Mouse (Mus musculus): ENCODE results near the gene Krt73. TPM values are rescaled to one million over a fixed set of nuclear protein-coding genes. Genes with fewer than 3 reads are reported as not detected.

Krt73 gene
- total RNA-seq (2017), result not detected in 2 replicates

GRCm38 (mm10) chr15:101802296-101802835 is at the start of gene Krt73:
TSS of gene Krt73 (minus strand) at chr15:101802346.
- no peak for ATAC-seq (replicated peaks; ENCODE audit: low read depth, poor library complexity, severe bottlenecking)

GRCm38 (mm10) chr15:101850694-101851093 is 48.5 kb upstream of the Krt73 start, which contains the start of gene Krt1:
TSS of gene Krt1 (minus strand) at chr15:101850794.
- ATAC-seq (replicated peaks; ENCODE audit: low read depth, poor library complexity, severe bottlenecking), result no peak

GRCm38 (mm10) chr15:101845971-101846403 is 43.8 kb upstream of the Krt73 start:
- ATAC-seq (replicated peaks; ENCODE audit: low read depth, poor library complexity, severe bottlenecking), result peak; percentile 92

GRCm38 (mm10) chr15:101843192-101843591 is 41.0 kb upstream of the Krt73 start:
- no peak for ATAC-seq (replicated peaks; ENCODE audit: low read depth, poor library complexity, severe bottlenecking)

GRCm38 (mm10) chr15:101834784-101835328 is 32.7 kb upstream of the Krt73 start:
- ATAC-seq (replicated peaks; ENCODE audit: low read depth, poor library complexity, severe bottlenecking), result no peak

GRCm38 (mm10) chr15:101833131-101833530 is 31.0 kb upstream of the Krt73 start:
- ATAC-seq (replicated peaks; ENCODE audit: low read depth, poor library complexity, severe bottlenecking), result no peak

- ATAC-seq (replicated peaks; ENCODE audit: low read depth, poor library complexity, severe bottlenecking), result no peak
Observed at GRCm38 (mm10) chr15:101829441-101829840, 27.3 kb upstream of the Krt73 start.

GRCm38 (mm10) chr15:101821786-101822185 is 19.6 kb upstream of the Krt73 start:
- ATAC-seq (replicated peaks; ENCODE audit: low read depth, poor library complexity, severe bottlenecking), result no peak

- no peak for ATAC-seq (replicated peaks; ENCODE audit: low read depth, poor library complexity, severe bottlenecking)
Observed at GRCm38 (mm10) chr15:101817875-101818274, 15.7 kb upstream of the Krt73 start, which contains the start of gene Krt2. TSS of gene Krt2 (minus strand) at chr15:101818169.

- ATAC-seq (replicated peaks; ENCODE audit: low read depth, poor library complexity, severe bottlenecking), result no peak
Observed at GRCm38 (mm10) chr15:101803052-101803822, 1.1 kb upstream of the Krt73 start.

- no peak for ATAC-seq (replicated peaks; ENCODE audit: low read depth, poor library complexity, severe bottlenecking)
Observed at GRCm38 (mm10) chr15:101790867-101791266, 11.3 kb downstream of the Krt73 start.

GRCm38 (mm10) chr15:101786360-101786759 is 15.8 kb downstream of the Krt73 start, which contains the start of gene Krt72:
TSS of gene Krt72 (minus strand) at chr15:101786460.
- ATAC-seq (replicated peaks; ENCODE audit: low read depth, poor library complexity, severe bottlenecking), result no peak

GRCm38 (mm10) chr15:101773420-101773819 is 28.7 kb downstream of the Krt73 start:
- ATAC-seq (replicated peaks; ENCODE audit: low read depth, poor library complexity, severe bottlenecking), result no peak

- ATAC-seq (replicated peaks; ENCODE audit: low read depth, poor library complexity, severe bottlenecking), result peak; percentile 91
Observed at GRCm38 (mm10) chr15:101772711-101773081, 29.4 kb downstream of the Krt73 start.

- ATAC-seq (replicated peaks; ENCODE audit: low read depth, poor library complexity, severe bottlenecking), result peak; percentile 54
Observed at GRCm38 (mm10) chr15:101772080-101772710, 30.0 kb downstream of the Krt73 start.

- no peak for ATAC-seq (replicated peaks; ENCODE audit: low read depth, poor library complexity, severe bottlenecking)
Observed at GRCm38 (mm10) chr15:101770226-101770625, 31.9 kb downstream of the Krt73 start.

Other genes starting within 250 kb of the Krt73 start
- gene Krt90, start 239.4 kb downstream of the Krt73 start, total RNA-seq (2017), result not detected in 2 replicates
- gene Krt75, start 228.4 kb downstream of the Krt73 start, total RNA-seq (2017), result not detected in 2 replicates
- not detected in 2 replicates for gene Gm5414, start 174.2 kb downstream of the Krt73 start, total RNA-seq (2017)
- gene Gm5478, start 155.0 kb downstream of the Krt73 start, total RNA-seq (2017), result not detected in 2 replicates
- not detected in 2 replicates for gene Krt6b, start 122.1 kb downstream of the Krt73 start, total RNA-seq (2017)
- not detected in 2 replicates for gene Krt6a, start 108.0 kb downstream of the Krt73 start, total RNA-seq (2017)
- not detected in 2 replicates for gene Krt5, start 89.4 kb downstream of the Krt73 start, total RNA-seq (2017)
- not detected in 2 replicates for gene Krt71, start 59.2 kb downstream of the Krt73 start, total RNA-seq (2017)
- gene Krt72, start 15.9 kb downstream of the Krt73 start, total RNA-seq (2017), result not detected in 2 replicates
- not detected in 2 replicates for gene Krt2, start 15.8 kb upstream of the Krt73 start, total RNA-seq (2017)
- gene Krt1, start 48.4 kb upstream of the Krt73 start, total RNA-seq (2017), result not detected in 2 replicates
- gene Krt77, start 67.4 kb upstream of the Krt73 start, total RNA-seq (2017), result not detected in 2 replicates
- gene Krt76, start 90.6 kb upstream of the Krt73 start, total RNA-seq (2017), result not detected in 2 replicates
- not detected in 2 replicates for gene Krt4, start 122.4 kb upstream of the Krt73 start, total RNA-seq (2017)
- gene Krt79, start 138.0 kb upstream of the Krt73 start, total RNA-seq (2017), result not detected in 2 replicates
- gene Krt78, start 151.9 kb upstream of the Krt73 start, total RNA-seq (2017), result not detected in 2 replicates
- not detected in 2 replicates for gene Krt8, start 202.1 kb upstream of the Krt73 start, total RNA-seq (2017)
- gene Krt18, start 225.8 kb upstream of the Krt73 start, total RNA-seq (2017), result 15.7 and 19.7 TPM in 2 replicates

Data from common myeloid progenitor, adult 5-6 weeks (primary cell).